Mouse (Mus musculus): ENCODE data around the gene Pfn1. TPM values are rescaled to one million over a fixed set of nuclear protein-coding genes. Genes with fewer than 3 reads are reported as not detected.

Pfn1 gene
- total RNA-seq, 4 experiments from 2014 or later, result 582 to 1,056 (median 737) TPM

GRCm38 (mm10) chr11:70630129-70630528, 24.3 kb downstream of the Pfn1 start:
- DNase-seq, result no peak

DNA sequence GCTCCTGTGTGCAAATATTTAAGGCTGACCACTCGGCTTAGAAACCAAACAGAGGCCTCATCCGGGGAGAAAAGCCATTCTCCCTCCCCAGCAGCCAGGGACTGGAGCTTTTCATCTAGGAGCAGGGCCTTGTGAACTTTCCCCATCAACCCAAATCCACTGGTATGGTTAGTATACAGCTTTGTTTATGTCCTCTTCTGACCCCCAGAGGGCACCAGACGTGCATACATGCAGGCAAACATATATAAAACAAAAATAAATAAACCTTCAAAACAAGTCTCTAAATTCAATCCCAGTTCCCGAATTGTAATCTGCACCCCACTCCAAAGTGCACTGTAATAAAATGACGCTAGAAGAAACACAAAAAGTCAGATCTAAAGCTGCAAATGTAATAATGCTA, 24.9 kb downstream of the Pfn1 start:
- DNase-seq, result no peak

DNA sequence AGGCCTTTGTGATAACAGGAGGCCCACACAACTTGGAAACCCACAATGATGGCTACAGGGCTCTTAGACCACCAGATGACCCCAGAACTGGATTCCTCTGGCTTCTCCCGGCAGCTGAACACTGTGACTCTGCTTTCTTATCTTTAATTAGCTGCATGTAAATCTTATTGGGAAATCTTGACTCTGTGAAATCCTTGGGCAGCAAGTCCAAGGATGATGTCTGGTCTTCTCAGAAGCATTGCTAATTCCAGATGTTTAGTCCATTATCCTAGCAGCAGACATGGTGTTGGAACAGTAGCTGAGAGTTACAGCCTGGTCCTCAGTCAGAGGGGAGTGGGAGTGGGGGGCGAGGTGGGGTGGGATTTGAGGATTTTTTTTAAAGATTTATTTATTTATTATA, 26.0 kb downstream of the Pfn1 start:
- no peak for DNase-seq

DNA sequence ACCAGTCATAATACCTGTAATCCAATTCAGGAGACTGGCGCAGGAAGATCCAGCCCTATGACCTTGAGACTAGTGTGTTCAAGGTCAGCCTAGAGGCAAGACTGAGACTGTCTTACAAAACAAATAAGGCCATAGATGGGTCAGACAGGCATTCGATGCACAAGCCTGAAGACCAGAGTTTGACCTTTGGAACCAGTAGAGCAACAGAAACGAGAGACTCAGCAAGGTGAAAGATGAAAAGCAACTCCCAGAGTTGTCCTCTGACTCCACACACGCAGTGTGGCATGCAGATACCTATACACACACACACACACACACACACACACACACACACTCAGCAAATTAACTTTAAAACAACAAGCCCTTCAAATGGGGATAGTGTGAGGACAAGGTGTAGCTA, 27.6 kb downstream of the Pfn1 start:
- no peak for DNase-seq

- DNase-seq, result no peak
Observed at GRCm38 (mm10) chr11:70625473-70625872, 29.0 kb downstream of the Pfn1 start.

GRCm38 (mm10) chr11:70623053-70623742, 31.2 kb downstream of the Pfn1 start:
- DNase-seq, result no peak

GRCm38 (mm10) chr11:70621972-70622814, 32.3 kb downstream of the Pfn1 start:
- DNase-seq, result no peak

- no peak for DNase-seq
Observed at GRCm38 (mm10) chr11:70619101-70619500, 35.3 kb downstream of the Pfn1 start, which contains the start of gene Chrne. Gene Chrne, minus strand, starts transcription at chr11:70619216.

DNA sequence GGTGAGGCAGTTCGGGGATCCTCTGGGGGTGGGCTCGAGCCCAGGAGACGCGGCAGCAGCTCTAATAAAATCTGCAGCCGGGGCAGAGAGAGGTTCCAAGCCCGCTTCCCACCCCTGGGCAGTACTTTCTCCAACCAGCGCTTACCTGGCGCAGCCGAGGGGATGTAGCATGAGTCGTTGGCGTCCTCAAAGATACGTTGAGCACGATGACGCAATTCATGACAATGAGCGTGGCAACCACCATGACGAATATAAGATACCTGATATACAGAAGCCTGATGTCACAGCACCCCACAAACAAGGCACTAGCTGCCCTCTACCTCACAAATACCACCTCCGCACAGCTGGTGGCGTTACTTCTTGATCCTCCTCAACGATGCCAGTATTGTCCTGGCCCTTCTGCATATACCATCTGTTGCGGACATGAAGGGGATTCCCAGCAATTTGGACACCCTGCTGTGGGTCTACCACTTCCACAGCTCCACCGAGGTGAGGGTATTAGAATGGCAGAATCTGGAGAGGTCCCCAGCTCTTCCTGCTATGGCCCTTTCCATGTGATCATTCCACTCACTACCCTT, 38.8 kb downstream of the Pfn1 start, which contains the start of gene 4930544D05Rik:
TSS of gene 4930544D05Rik (plus strand) at position 333 of the 578 bp plus-strand sequence.
- DNase-seq, result no peak

GRCm38 (mm10) chr11:70615074-70615473, 39.4 kb downstream of the Pfn1 start:
- peak; percentile 53 for DNase-seq

DNA sequence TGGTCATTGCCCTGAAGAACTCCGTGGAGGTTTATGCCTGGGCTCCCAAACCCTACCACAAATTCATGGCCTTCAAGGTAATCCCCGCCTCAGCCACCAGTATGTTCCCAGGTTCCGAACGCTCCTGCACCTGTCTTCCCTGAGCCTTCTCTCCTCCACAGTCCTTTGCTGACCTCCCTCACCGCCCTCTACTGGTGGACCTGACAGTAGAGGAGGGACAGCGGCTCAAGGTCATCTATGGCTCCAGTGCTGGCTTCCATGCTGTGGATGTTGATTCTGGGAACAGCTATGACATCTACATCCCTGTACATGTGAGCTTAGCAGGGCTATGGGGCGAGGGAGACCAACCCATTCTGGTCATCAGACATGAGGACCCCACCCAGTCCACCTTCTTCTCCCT, 41.9 kb downstream of the Pfn1 start:
- no peak for DNase-seq

- DNase-seq, result no peak
Observed at GRCm38 (mm10) chr11:70610752-70611151, 43.7 kb downstream of the Pfn1 start.

- no peak for DNase-seq
Observed at GRCm38 (mm10) chr11:70608381-70609066, 45.9 kb downstream of the Pfn1 start.

DNA sequence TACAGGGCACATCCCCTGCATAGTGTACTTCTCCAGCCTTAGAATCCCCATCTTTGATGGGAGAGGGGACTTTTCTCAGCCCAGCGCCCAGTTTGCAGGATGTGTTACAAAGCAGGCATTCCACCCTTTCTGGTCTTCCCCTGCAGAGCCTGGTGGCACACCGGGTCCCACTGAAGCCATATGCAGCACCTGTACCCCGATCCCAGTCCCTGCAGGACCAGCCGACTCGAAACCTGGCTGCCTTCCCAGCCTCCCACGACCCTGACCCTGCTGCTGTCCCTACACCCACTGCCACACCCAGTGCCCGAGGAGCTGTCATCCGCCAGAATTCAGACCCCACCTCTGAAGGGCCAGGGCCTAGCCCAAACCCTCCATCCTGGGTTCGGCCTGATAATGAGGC, 46.8 kb downstream of the Pfn1 start:
- no peak for DNase-seq

DNA sequence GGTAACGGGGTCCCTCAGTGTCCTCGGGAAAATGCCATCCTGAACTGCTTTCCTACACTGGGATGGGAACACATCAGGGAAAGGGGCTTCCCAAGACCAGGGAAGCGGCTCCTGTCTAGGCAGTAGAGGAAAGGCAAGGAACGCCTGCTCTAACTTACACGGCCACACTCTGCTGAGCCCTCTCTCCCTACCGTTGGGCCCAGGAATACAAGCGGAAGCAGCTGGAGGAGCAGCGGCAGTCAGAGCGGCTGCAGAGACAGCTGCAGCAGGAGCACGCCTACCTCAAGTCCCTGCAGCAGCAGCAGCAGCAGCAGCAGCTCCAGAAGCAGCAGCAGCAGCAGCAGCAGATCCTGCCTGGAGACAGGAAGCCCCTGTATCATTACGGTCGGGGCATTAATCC, 47.7 kb downstream of the Pfn1 start:
- no peak for DNase-seq

- peak; percentile 63 for DNase-seq
Observed at GRCm38 (mm10) chr11:70605024-70605566, 49.3 kb downstream of the Pfn1 start.

Other genes with a start within 250 kb of the Pfn1 start
- gene Pelp1, start 244.6 kb downstream of the Pfn1 start, total RNA-seq (2022), result 10 to 100 TPM; 24.2 to 29.9 (median 28.2) TPM
- gene Arrb2, start 222.0 kb downstream of the Pfn1 start, total RNA-seq (2022), result 10 to 100 TPM; 22.0 to 51.3 (median 33.9) TPM
- 10 to 100 TPM; 23.4 to 24.4 (median 24.2) TPM for gene Med11, start 202.7 kb downstream of the Pfn1 start, total RNA-seq (2022)
- gene Zmynd15, start 195.2 kb downstream of the Pfn1 start, total RNA-seq (2022), result 1 to 10 TPM; 1.7 to 4.3 (median 3.0) TPM
- 10 to 100 TPM in 3 of 4 experiments, 1 to 10 TPM in 1; 9.4 to 18.2 (median 16.1) TPM for gene Cxcl16, start 194.7 kb downstream of the Pfn1 start, total RNA-seq (2022)
- not detected for gene Tm4sf5, start 149.4 kb downstream of the Pfn1 start, total RNA-seq (2022)
- under 1 TPM in 1 of 4 experiments, not detected in 3; 0.46 TPM for gene Vmo1, start 140.0 kb downstream of the Pfn1 start, total RNA-seq (2022)
- not detected for gene Gltpd2, start 135.4 kb downstream of the Pfn1 start, total RNA-seq (2022)
- 100 to 1,000 TPM; 247 to 298 (median 278) TPM for gene Psmb6, start 129.3 kb downstream of the Pfn1 start, total RNA-seq (2022)
- not detected for gene Gm40193, start 121.7 kb downstream of the Pfn1 start, total RNA-seq (2022)
- 10 to 100 TPM in 2 of 4 experiments, 1 to 10 TPM in 2; 7.8 to 15.0 (median 11.2) TPM for gene Pld2, start 114.6 kb downstream of the Pfn1 start, total RNA-seq (2022)
- 10 to 100 TPM; 50.6 to 90.5 (median 71.2) TPM for gene Mink1, start 91.8 kb downstream of the Pfn1 start, total RNA-seq (2022)
- gene 4930544D05Rik, start 38.8 kb downstream of the Pfn1 start, total RNA-seq (2022), result not detected
- not detected for gene Chrne, start 35.4 kb downstream of the Pfn1 start, total RNA-seq (2022)
- gene Gp1ba, start 15.5 kb downstream of the Pfn1 start, total RNA-seq (2022), result not detected
- 100 to 1,000 TPM in 2 of 4 experiments, 10 to 100 TPM in 2; 82.3 to 136 (median 110) TPM for gene Rnf167, start 7.4 kb downstream of the Pfn1 start, total RNA-seq (2022)
- 100 to 1,000 TPM; 121 to 137 (median 127) TPM for gene Slc25a11, start 7.2 kb downstream of the Pfn1 start, total RNA-seq (2022)
- gene Eno3, start 2.6 kb upstream of the Pfn1 start, total RNA-seq (2022), result 10 to 100 TPM; 39.4 to 66.5 (median 54.7) TPM
- 100 to 1,000 TPM in 1 of 4 experiments, 10 to 100 TPM in 3; 79.2 to 112 (median 89.0) TPM for gene Spag7, start 14.8 kb upstream of the Pfn1 start, total RNA-seq (2022)
- 10 to 100 TPM; 42.7 to 57.7 (median 49.8) TPM for gene Camta2, start 33.5 kb upstream of the Pfn1 start, total RNA-seq (2022)
- gene Inca1, start 45.5 kb upstream of the Pfn1 start, total RNA-seq (2022), result 10 to 100 TPM in 2 of 4 experiments, 1 to 10 TPM in 2; 5.3 to 11.4 (median 8.6) TPM
- gene Kif1c, start 45.9 kb upstream of the Pfn1 start, total RNA-seq (2022), result 100 to 1,000 TPM; 130 to 210 (median 165) TPM
- 10 to 100 TPM; 11.7 to 14.8 (median 13.9) TPM for gene Zfp3, start 109.6 kb upstream of the Pfn1 start, total RNA-seq (2022)
- 1 to 10 TPM; 1.1 to 2.7 (median 2.0) TPM for gene Scimp, start 157.9 kb upstream of the Pfn1 start, total RNA-seq (2022)
- gene Rabep1, start 190.1 kb upstream of the Pfn1 start, total RNA-seq (2022), result 100 to 1,000 TPM; 127 to 241 (median 172) TPM